Mouse (Mus musculus): ENCODE results near the gene Comt. TPM values are rescaled to one million over a fixed set of nuclear protein-coding genes. Genes with fewer than 3 reads are reported as not detected.

The Comt gene
- polyA plus RNA-seq, 1 experiment from 2014 or later = 89.0 TPM

GRCm38 (mm10) chr16:18418756-18419602 lies 7.7 kb downstream of the Comt start:
- Histone ChIP-seq H3K4me3 (ENCODE audit: low read length) (no peak overlapping the region), H3K27ac (ENCODE audit: low read depth, low read length) (no peak overlapping the region), H3K4me1 (ENCODE audit: control insufficient read depth, insufficient read depth, low read length) (peaks cover 18% of the 10 kb centered on the region), H3K9me3 (ENCODE audit: control insufficient read depth, low read length) (no peaks in the 10 kb centered on the region), H3K9ac (ENCODE audit: low read depth, low read length) (no peak overlapping the region), H3K4me2 (replicated peaks; ENCODE audit: low read depth, low read length) (no peak overlapping the region), H3K36me3 (ENCODE audit: control insufficient read depth, insufficient read depth, low read length) (peaks cover 9% of the 10 kb centered on the region; the same call in 1 of the 2 replicates), H3K27me3 (ENCODE audit: control insufficient read depth, insufficient read depth, low read length) (no peaks in the 10 kb centered on the region)
- ATAC-seq (ENCODE audit: low FRiP score, low TSS enrichment) = no peak
- WGBS = 95% methylated on average over 3 of the region's 4 CpGs

GRCm38 (mm10) chr16:18417491-18417890 lies 9.2 kb downstream of the Comt start:
- no peak for ATAC-seq (ENCODE audit: low FRiP score, low TSS enrichment)
- Histone ChIP-seq H3K4me2 (replicated peaks; ENCODE audit: low read depth, low read length) (no peak overlapping the region), H3K36me3 (ENCODE audit: control insufficient read depth, insufficient read depth, low read length) (peaks cover 14% of the 10 kb centered on the region; the same call in 1 of the 2 replicates), H3K9ac (ENCODE audit: low read depth, low read length) (no peak overlapping the region), H3K4me1 (ENCODE audit: control insufficient read depth, insufficient read depth, low read length) (peaks cover 12% of the 10 kb centered on the region; the same call in 1 of the 2 replicates), H3K9me3 (ENCODE audit: control insufficient read depth, low read length) (no peaks in the 10 kb centered on the region), H3K4me3 (ENCODE audit: low read length) (no peak overlapping the region), H3K27me3 (ENCODE audit: control insufficient read depth, insufficient read depth, low read length) (no peaks in the 10 kb centered on the region), H3K27ac (ENCODE audit: low read depth, low read length) (no peak overlapping the region)
- 94% methylated on average over 5 of the region's 5 CpGs for WGBS

GRCm38 (mm10) chr16:18416837-18417236 lies 9.8 kb downstream of the Comt start:
- peak; percentile 7; the same call in 1 of the 2 replicates for ATAC-seq (ENCODE audit: low FRiP score, low TSS enrichment)
- peak overlapping the region; percentile 76 for H3K27ac ChIP-seq (ENCODE audit: low read depth, low read length)
- no peak overlapping the region for H3K4me3 ChIP-seq (ENCODE audit: low read length)
- H3K9ac ChIP-seq (ENCODE audit: low read depth, low read length) = peak overlapping the region; percentile 31; the same call in 1 of the 2 replicates
- 56% methylated on average over 3 of the region's 3 CpGs for WGBS
- no peaks in the 10 kb centered on the region for H3K9me3 ChIP-seq (ENCODE audit: control insufficient read depth, low read length)
- peaks cover 14% of the 10 kb centered on the region; the same call in 1 of the 2 replicates for H3K36me3 ChIP-seq (ENCODE audit: control insufficient read depth, insufficient read depth, low read length)
- H3K27me3 ChIP-seq (ENCODE audit: control insufficient read depth, insufficient read depth, low read length) = no peaks in the 10 kb centered on the region
- H3K4me1 ChIP-seq (ENCODE audit: control insufficient read depth, insufficient read depth, low read length) = peaks cover 14% of the 10 kb centered on the region; the same call in 1 of the 2 replicates
- no peak overlapping the region for H3K4me2 ChIP-seq (replicated peaks; ENCODE audit: low read depth, low read length)

- peak; percentile 29; the same call in 1 of the 2 replicates for ATAC-seq (ENCODE audit: low FRiP score, low TSS enrichment)
- no peak overlapping the region for H3K4me2 ChIP-seq (replicated peaks; ENCODE audit: low read depth, low read length)
- H3K36me3 ChIP-seq (ENCODE audit: control insufficient read depth, insufficient read depth, low read length) = peaks cover 14% of the 10 kb centered on the region; the same call in 1 of the 2 replicates
- no peaks in the 10 kb centered on the region for H3K9me3 ChIP-seq (ENCODE audit: control insufficient read depth, low read length)
- H3K27me3 ChIP-seq (ENCODE audit: control insufficient read depth, insufficient read depth, low read length) = no peaks in the 10 kb centered on the region
- peak overlapping the region; percentile 31; the same call in 1 of the 2 replicates for H3K9ac ChIP-seq (ENCODE audit: low read depth, low read length)
- peaks cover 20% of the 10 kb centered on the region; the same call in 1 of the 2 replicates for H3K4me1 ChIP-seq (ENCODE audit: control insufficient read depth, insufficient read depth, low read length)
- H3K4me3 ChIP-seq (ENCODE audit: low read length) = no peak overlapping the region
- WGBS = 46% methylated on average over 18 of the region's 18 CpGs
- peak overlapping the region; percentile 76 for H3K27ac ChIP-seq (ENCODE audit: low read depth, low read length)
Measured at GRCm38 (mm10) chr16:18416094-18416761, 10.4 kb downstream of the Comt start.

- WGBS = 87% methylated on average over 7 of the region's 7 CpGs
- Histone ChIP-seq H3K9ac (ENCODE audit: low read depth, low read length) (no peak overlapping the region), H3K4me1 (ENCODE audit: control insufficient read depth, insufficient read depth, low read length) (peaks cover 29% of the 10 kb centered on the region; the same call in 1 of the 2 replicates), H3K4me3 (ENCODE audit: low read length) (no peak overlapping the region), H3K4me2 (replicated peaks; ENCODE audit: low read depth, low read length) (no peak overlapping the region), H3K27ac (ENCODE audit: low read depth, low read length) (no peak overlapping the region), H3K9me3 (ENCODE audit: control insufficient read depth, low read length) (no peaks in the 10 kb centered on the region), H3K27me3 (ENCODE audit: control insufficient read depth, insufficient read depth, low read length) (no peaks in the 10 kb centered on the region), H3K36me3 (ENCODE audit: control insufficient read depth, insufficient read depth, low read length) (peaks cover 27% of the 10 kb centered on the region; the same call in 1 of the 2 replicates)
- no peak for ATAC-seq (ENCODE audit: low FRiP score, low TSS enrichment)
Measured at GRCm38 (mm10) chr16:18413032-18413816, 13.4 kb downstream of the Comt start.

GRCm38 (mm10) chr16:18411802-18412476 lies 14.7 kb downstream of the Comt start:
- H3K27ac ChIP-seq (ENCODE audit: low read depth, low read length) = no peak overlapping the region
- no peaks in the 10 kb centered on the region for H3K9me3 ChIP-seq (ENCODE audit: control insufficient read depth, low read length)
- H3K27me3 ChIP-seq (ENCODE audit: control insufficient read depth, insufficient read depth, low read length) = no peaks in the 10 kb centered on the region
- WGBS = 76% methylated on average over 12 of the region's 12 CpGs
- no peak overlapping the region for H3K4me2 ChIP-seq (replicated peaks; ENCODE audit: low read depth, low read length)
- H3K9ac ChIP-seq (ENCODE audit: low read depth, low read length) = no peak overlapping the region
- H3K4me1 ChIP-seq (ENCODE audit: control insufficient read depth, insufficient read depth, low read length) = peaks cover 29% of the 10 kb centered on the region; the same call in 1 of the 2 replicates
- H3K4me3 ChIP-seq (ENCODE audit: low read length) = no peak overlapping the region
- ATAC-seq (ENCODE audit: low FRiP score, low TSS enrichment) = no peak
- H3K36me3 ChIP-seq (ENCODE audit: control insufficient read depth, insufficient read depth, low read length) = peaks cover 21% of the 10 kb centered on the region; the same call in 1 of the 2 replicates

- no peak overlapping the region; the same call in 1 of the 2 replicates for H3K9ac ChIP-seq (ENCODE audit: low read depth, low read length)
- peaks cover 21% of the 10 kb centered on the region; the same call in 1 of the 2 replicates for H3K36me3 ChIP-seq (ENCODE audit: control insufficient read depth, insufficient read depth, low read length)
- H3K4me1 ChIP-seq (ENCODE audit: control insufficient read depth, insufficient read depth, low read length) = peaks cover 21% of the 10 kb centered on the region; the same call in 1 of the 2 replicates
- H3K9me3 ChIP-seq (ENCODE audit: control insufficient read depth, low read length) = no peaks in the 10 kb centered on the region
- no peak overlapping the region; the same call in 1 of the 2 replicates for H3K27ac ChIP-seq (ENCODE audit: low read depth, low read length)
- H3K4me3 ChIP-seq (ENCODE audit: low read length) = no peak overlapping the region
- H3K4me2 ChIP-seq (replicated peaks; ENCODE audit: low read depth, low read length) = no peak overlapping the region
- 67% methylated on average over 13 of the region's 13 CpGs for WGBS
- ATAC-seq (ENCODE audit: low FRiP score, low TSS enrichment) = peak; percentile 29; the same call in 1 of the 2 replicates
- H3K27me3 ChIP-seq (ENCODE audit: control insufficient read depth, insufficient read depth, low read length) = no peaks in the 10 kb centered on the region
Measured at GRCm38 (mm10) chr16:18411026-18411649, 15.5 kb downstream of the Comt start.

Data from kidney, embryonic 14.5 days (tissue).